Mouse (Mus musculus) hindbrain, embryonic 16.5 days (tissue): ENCODE results near the gene Vps29. TPM values are rescaled to one million over a fixed set of nuclear protein-coding genes. Genes with fewer than 3 reads are reported as not detected.
A peak's percentile ranks its signal among the peaks of the same experiment; 100 is the strongest.
"Not testable (repeated sequence)": the region's sequence is repeated elsewhere in the genome, so short reads cannot be mapped to it uniquely, and the experiment has no call there.

Experiments
- ATAC-seq: fragments of 200-750 bp; cut with Nextera tagmentation; 2 replicates; pipeline ENCODE4 v1.8.0; 2017; ENCODE audit warnings: moderate TSS enrichment, moderate library complexity
- H3K27ac ChIP-seq: fragments of 300-500 bp; sonication (generic); 2 replicates; pipeline ENCODE4 v1.5.1; 2014; ENCODE audit warnings: low read depth, mild to moderate bottlenecking, control low read depth, low read length, moderate library complexity
- H3K27me3 ChIP-seq: fragments of 300-500 bp; sonication (generic); replicated peaks from 2 replicates; pipeline ENCODE4 v1.6.1; 2014; ENCODE audit warnings: low read length; ENCODE audit not compliant: control insufficient read depth, insufficient read depth
- H3K36me3 ChIP-seq: fragments of 300-500 bp; sonication (generic); 2 replicates; pipeline ENCODE4 v1.6.1; 2014; ENCODE audit warnings: mild to moderate bottlenecking, low read length, moderate library complexity, mixed read lengths; ENCODE audit not compliant: control insufficient read depth, insufficient read depth
- H3K4me1 ChIP-seq: fragments of 300-500 bp; sonication (generic); 2 replicates; pipeline ENCODE4 v1.6.1; 2014; ENCODE audit warnings: low read depth, low read length; ENCODE audit not compliant: control insufficient read depth, insufficient read depth
- H3K4me2 ChIP-seq: fragments of 300-500 bp; sonication (generic); 2 replicates; pipeline ENCODE4 v1.6.1; 2014; ENCODE audit warnings: mild to moderate bottlenecking, low read length, control low read depth, moderate library complexity
- H3K4me3 ChIP-seq: fragments of 300-500 bp; sonication (generic); 2 replicates; pipeline ENCODE4 v1.5.1; 2014; ENCODE audit warnings: mild to moderate bottlenecking, low read length, control low read depth, moderate library complexity
- H3K9ac ChIP-seq: fragments of 300-500 bp; sonication (generic); 2 replicates; pipeline ENCODE4 v1.6.1; 2014; ENCODE audit warnings: low read depth, mild to moderate bottlenecking, control low read depth, low read length, moderate library complexity
- H3K9me3 ChIP-seq: fragments of 300-500 bp; sonication (generic); 2 replicates; pipeline ENCODE4 v1.6.1; 2014; ENCODE audit warnings: mild to moderate bottlenecking, low read length, moderate library complexity; ENCODE audit not compliant: control insufficient read depth
- WGBS: fragments of 180-500 bp; shearing (Covaris S2); extraction: QIAGEN DNeasy Blood & Tissue Kit; methylation state at CpG from one replicate; pipeline ENCODE4 v1.1.7; 2014; 5-methylcytosine and 5-hydroxymethylcytosine counted together
- polyA plus RNA-seq: library from polyadenylated mRNA; unstranded; fragments of >200 nt; fragmentation: Nextera tagmentation; extraction: Ambion mirVana; gene quantifications from 2 replicates; pipeline ENCODE4 v1.2.1, GENCODE M21; 2015

The Vps29 gene
- polyA plus RNA-seq, 1 experiment from 2014 or later = 353 TPM

- Histone ChIP-seq H3K9ac (no peak overlapping the region), H3K4me1 (peaks cover 5% of the 10 kb centered on the region; the same call in 1 of the 2 replicates), H3K4me3 (no peak overlapping the region), H3K36me3 (peaks cover 7% of the 10 kb centered on the region; the same call in 1 of the 2 replicates), H3K27ac (peak overlapping the region; percentile 23; the same call in 1 of the 2 replicates), H3K4me2 (no peak overlapping the region), H3K9me3 (no peaks in the 10 kb centered on the region), H3K27me3 (no peaks in the 10 kb centered on the region)
- peak; percentile 87 for ATAC-seq
- WGBS = 69% methylated on average over 20 of the region's 20 CpGs
Observed at GRCm38 (mm10) chr5:122314966-122315667, 39.1 kb upstream of the Vps29 start.

- H3K27me3 ChIP-seq = no peaks in the 10 kb centered on the region
- H3K36me3 ChIP-seq = peaks cover 7% of the 10 kb centered on the region
- H3K4me1 ChIP-seq = peaks cover 5% of the 10 kb centered on the region; the same call in 1 of the 2 replicates
- ATAC-seq = no peak
- H3K4me2 ChIP-seq = no peak overlapping the region
- no peak overlapping the region for H3K9ac ChIP-seq
- H3K9me3 ChIP-seq = no peaks in the 10 kb centered on the region
- 77% methylated on average over 11 of the region's 11 CpGs for WGBS
- H3K4me3 ChIP-seq = no peak overlapping the region
- H3K27ac ChIP-seq = no peak overlapping the region
Observed at GRCm38 (mm10) chr5:122317329-122318045, 36.7 kb upstream of the Vps29 start.

- no peaks in the 10 kb centered on the region for H3K27me3 ChIP-seq
- WGBS = 76% methylated on average over 3 of the region's 3 CpGs
- H3K9me3 ChIP-seq = no peaks in the 10 kb centered on the region
- no peak overlapping the region for H3K27ac ChIP-seq
- no peak overlapping the region for H3K9ac ChIP-seq
- H3K4me2 ChIP-seq = no peak overlapping the region
- no peak overlapping the region for H3K4me3 ChIP-seq
- peaks cover 5% of the 10 kb centered on the region; the same call in 1 of the 2 replicates for H3K4me1 ChIP-seq
- ATAC-seq = no peak
- H3K36me3 ChIP-seq = peaks cover 7% of the 10 kb centered on the region
Observed at GRCm38 (mm10) chr5:122318100-122318499, 36.1 kb upstream of the Vps29 start.

- H3K9me3 ChIP-seq, H3K9ac ChIP-seq, H3K36me3 ChIP-seq, H3K27ac ChIP-seq, ATAC-seq, H3K4me2 ChIP-seq, H3K4me1 ChIP-seq, H3K4me3 ChIP-seq, H3K27me3 ChIP-seq: not testable (repeated sequence)
- WGBS = 74% methylated on average over 3 of the region's 3 CpGs
Observed at GRCm38 (mm10) chr5:122318976-122319375, 35.2 kb upstream of the Vps29 start.

- Histone ChIP-seq H3K4me1 (peaks cover 5% of the 10 kb centered on the region; the same call in 1 of the 2 replicates), H3K27me3 (no peaks in the 10 kb centered on the region), H3K4me2 (no peak overlapping the region), H3K4me3 (no peak overlapping the region), H3K36me3 (peaks cover 7% of the 10 kb centered on the region), H3K9me3 (no peaks in the 10 kb centered on the region), H3K27ac (no peak overlapping the region), H3K9ac (no peak overlapping the region)
- WGBS = 78% methylated on average over 14 of the region's 14 CpGs
- ATAC-seq = no peak
Observed at GRCm38 (mm10) chr5:122319474-122320204, 34.5 kb upstream of the Vps29 start.

- Histone ChIP-seq H3K9me3 (no peaks in the 10 kb centered on the region), H3K27me3 (no peaks in the 10 kb centered on the region), H3K27ac (no peak overlapping the region), H3K4me1 (peaks cover 3% of the 10 kb centered on the region; the same call in 1 of the 2 replicates), H3K4me3 (no peak overlapping the region), H3K36me3 (peaks cover 12% of the 10 kb centered on the region), H3K9ac (no peak overlapping the region), H3K4me2 (no peak overlapping the region)
- ATAC-seq = no peak
- 83% methylated on average over 12 of the region's 12 CpGs for WGBS
Observed at GRCm38 (mm10) chr5:122320205-122320781, 33.9 kb upstream of the Vps29 start.

GRCm38 (mm10) chr5:122323523-122323922 lies 30.6 kb upstream of the Vps29 start:
- ATAC-seq = no peak
- H3K27ac ChIP-seq = no peak overlapping the region
- no peak overlapping the region for H3K4me2 ChIP-seq
- peaks cover 9% of the 10 kb centered on the region for H3K36me3 ChIP-seq
- H3K27me3 ChIP-seq = no peaks in the 10 kb centered on the region
- WGBS = 63% methylated on average over 8 of the region's 8 CpGs
- H3K9ac ChIP-seq = no peak overlapping the region; the same call in 1 of the 2 replicates
- no peak overlapping the region for H3K4me3 ChIP-seq
- no peaks in the 10 kb centered on the region for H3K4me1 ChIP-seq
- no peaks in the 10 kb centered on the region for H3K9me3 ChIP-seq

- WGBS = 88% methylated on average over 23 of the region's 23 CpGs
- H3K36me3 ChIP-seq = peaks cover 9% of the 10 kb centered on the region
Observed at GRCm38 (mm10) chr5:122324608-122325431, 29.3 kb upstream of the Vps29 start.

More at GRCm38 (mm10) chr5:122324608-122325431, 29.3 kb upstream of the Vps29 start:
- H3K9me3 ChIP-seq = no peaks in the 10 kb centered on the region
- H3K27me3 ChIP-seq = no peaks in the 10 kb centered on the region
- H3K27ac ChIP-seq = no peak overlapping the region
- H3K4me2 ChIP-seq = no peak overlapping the region
- no peak for ATAC-seq
- H3K4me1 ChIP-seq = no peaks in the 10 kb centered on the region
- no peak overlapping the region for H3K4me3 ChIP-seq
- no peak overlapping the region for H3K9ac ChIP-seq
